Mouse (Mus musculus) spleen, embryonic (tissue): ENCODE results near the gene Cpsf4l.

ENCODE experiments used
- CTCF ChIA-PET: fragments of 350-600 bp; sonication (Branson Sonifier 250); formaldehyde crosslinking; loops from one replicate; lab custom pipeline; 2022; lab: Charles Lee

Cpsf4l gene

GRCm38 (mm10) chr11:113709731-113710256 is at the start of gene Cpsf4l:
TSS of gene Cpsf4l (minus strand) at chr11:113710017.
- CTCF ChIA-PET, result interaction anchor here (0.8 kb wide), 1 partner anchor 79 kb away, joined by 3 read pairs; no protein-coding TSS in a partner anchor

GRCm38 (mm10) chr11:113758851-113759250 is 49.0 kb upstream of the Cpsf4l start:
- CTCF ChIA-PET, result no interaction called here

GRCm38 (mm10) chr11:113756578-113756977 is 46.8 kb upstream of the Cpsf4l start:
- CTCF ChIA-PET, result no interaction called here

- CTCF ChIA-PET, result interaction anchor here (0.7 kb wide), 1 partner anchor 10 kb away, joined by 18 read pairs; no protein-coding TSS in a partner anchor
Observed at GRCm38 (mm10) chr11:113755878-113756277, 46.1 kb upstream of the Cpsf4l start.

- CTCF ChIA-PET, result interaction anchor here (0.9 kb wide), 1 partner anchor 71 kb away, joined by 3 read pairs; the partner anchor contains the start of genes D11Wsu47e and Fam104a
Observed at GRCm38 (mm10) chr11:113754845-113755244, 45.0 kb upstream of the Cpsf4l start.

- CTCF ChIA-PET, result no interaction called here
Observed at GRCm38 (mm10) chr11:113752685-113753430, 43.0 kb upstream of the Cpsf4l start.

- CTCF ChIA-PET, result interaction anchor here (0.6 kb wide), 1 partner anchor 341 kb away, joined by 15 read pairs; no protein-coding TSS in a partner anchor
Observed at GRCm38 (mm10) chr11:113752158-113752661, 42.4 kb upstream of the Cpsf4l start.

GRCm38 (mm10) chr11:113751484-113752084 is 41.8 kb upstream of the Cpsf4l start, which contains the start of gene Cdc42ep4:
TSS of gene Cdc42ep4 (minus strand) at chr11:113751881.
- CTCF ChIA-PET, result interaction anchor here (0.6 kb wide), 1 partner anchor 341 kb away, joined by 15 read pairs; no protein-coding TSS in a partner anchor

- CTCF ChIA-PET, result interaction anchor here (0.7 to 1.1 kb wide), 2 partner anchors 35 to 60 kb away, joined by 3 read pairs; no protein-coding TSS in a partner anchor
Observed at GRCm38 (mm10) chr11:113750571-113751483, 41.0 kb upstream of the Cpsf4l start.

GRCm38 (mm10) chr11:113749749-113750351 is 40.0 kb upstream of the Cpsf4l start:
- CTCF ChIA-PET, result interaction anchor here (0.7 to 1.1 kb wide), 2 partner anchors 36 to 61 kb away, joined by 3 read pairs; no protein-coding TSS in a partner anchor

GRCm38 (mm10) chr11:113748797-113749521 is 39.1 kb upstream of the Cpsf4l start:
- CTCF ChIA-PET, result no interaction called here

GRCm38 (mm10) chr11:113747725-113748380 is 38.0 kb upstream of the Cpsf4l start:
- CTCF ChIA-PET, result no interaction called here

GRCm38 (mm10) chr11:113747056-113747455 is 37.2 kb upstream of the Cpsf4l start:
- CTCF ChIA-PET, result no interaction called here

GRCm38 (mm10) chr11:113745961-113746360 is 36.1 kb upstream of the Cpsf4l start:
- CTCF ChIA-PET, result interaction anchor here (0.6 kb wide), 1 partner anchor 10 kb away, joined by 18 read pairs; no protein-coding TSS in a partner anchor

- CTCF ChIA-PET, result no interaction called here
Observed at GRCm38 (mm10) chr11:113742998-113743397, 33.2 kb upstream of the Cpsf4l start.

GRCm38 (mm10) chr11:113740100-113740499 is 30.3 kb upstream of the Cpsf4l start:
- CTCF ChIA-PET, result no interaction called here

- CTCF ChIA-PET, result no interaction called here
Observed at GRCm38 (mm10) chr11:113739213-113739612, 29.4 kb upstream of the Cpsf4l start.

- CTCF ChIA-PET, result no interaction called here
Observed at GRCm38 (mm10) chr11:113737912-113738311, 28.1 kb upstream of the Cpsf4l start.

- CTCF ChIA-PET, result no interaction called here
Observed at GRCm38 (mm10) chr11:113737553-113737854, 27.7 kb upstream of the Cpsf4l start.
